Mouse (Mus musculus): ENCODE results near the gene Eef1a2.

GRCm38 (mm10) chr2:181146976-181147545, 9.8 kb downstream of the Eef1a2 start:
- TF ChIP-seq POLR2A (IDR thresholded peaks at IDR 0.05; ENCODE audit: low read depth, low read length), result no peak
- no peak for TF ChIP-seq CTCF (IDR thresholded peaks at IDR 0.05; ENCODE audit: borderline replicate concordance, insufficient read depth, low read length)
